Mouse (Mus musculus): Measurements from ENCODE around the gene Irs2. TPM values are rescaled to one million over a fixed set of nuclear protein-coding genes. Genes with fewer than 3 reads are reported as not detected.
A peak's percentile ranks its signal among the peaks of the same experiment; 100 is the strongest.

The Irs2 gene
- polyA plus RNA-seq, 1 experiment from 2014 or later = 8.3 TPM

- Histone ChIP-seq H3K9me3 (ENCODE audit: control insufficient read depth, low read length) (no peaks in the 10 kb centered on the region), H3K36me3 (ENCODE audit: control insufficient read depth, insufficient read depth, low read length) (no peaks in the 10 kb centered on the region), H3K4me3 (ENCODE audit: low read depth, low read length) (no peak overlapping the region), H3K9ac (ENCODE audit: low read depth, low read length) (no peak overlapping the region), H3K27ac (ENCODE audit: low read depth, low read length) (no peak overlapping the region), H3K27me3 (replicated peaks; ENCODE audit: control insufficient read depth, insufficient read depth, low read length) (no peaks in the 10 kb centered on the region), H3K4me2 (no peak overlapping the region), H3K4me1 (replicated peaks; ENCODE audit: control insufficient read depth, insufficient read depth, low read length) (peaks cover 8% of the 10 kb centered on the region)
- 71% methylated on average over 9 of the region's 9 CpGs for WGBS
- no peak for DNase-seq (ENCODE audit: low spot score)
- ATAC-seq (replicated peaks; ENCODE audit: low FRiP score) = 0 out of 2 replicates have a peak, but pooled peaks have one; percentile 53
Observed at GRCm38 (mm10) chr8:11042872-11043587, 34.8 kb upstream of the Irs2 start.

- H3K9me3 ChIP-seq (ENCODE audit: control insufficient read depth, low read length) = no peaks in the 10 kb centered on the region
- H3K27ac ChIP-seq (ENCODE audit: low read depth, low read length) = no peak overlapping the region
- peaks cover 2% of the 10 kb centered on the region; the same call in 1 of the 2 replicates for H3K27me3 ChIP-seq (replicated peaks; ENCODE audit: control insufficient read depth, insufficient read depth, low read length)
- 75% methylated on average over 7 of the region's 7 CpGs for WGBS
- no peaks in the 10 kb centered on the region for H3K36me3 ChIP-seq (ENCODE audit: control insufficient read depth, insufficient read depth, low read length)
- ATAC-seq (replicated peaks; ENCODE audit: low FRiP score) (no peak), DNase-seq (ENCODE audit: low spot score) (no peak)
- peaks cover 8% of the 10 kb centered on the region for H3K4me1 ChIP-seq (replicated peaks; ENCODE audit: control insufficient read depth, insufficient read depth, low read length)
- no peak overlapping the region for H3K4me3 ChIP-seq (ENCODE audit: low read depth, low read length)
- no peak overlapping the region for H3K9ac ChIP-seq (ENCODE audit: low read depth, low read length)
- no peak overlapping the region for H3K4me2 ChIP-seq
Observed at GRCm38 (mm10) chr8:11040088-11040487, 31.8 kb upstream of the Irs2 start.

DNA sequence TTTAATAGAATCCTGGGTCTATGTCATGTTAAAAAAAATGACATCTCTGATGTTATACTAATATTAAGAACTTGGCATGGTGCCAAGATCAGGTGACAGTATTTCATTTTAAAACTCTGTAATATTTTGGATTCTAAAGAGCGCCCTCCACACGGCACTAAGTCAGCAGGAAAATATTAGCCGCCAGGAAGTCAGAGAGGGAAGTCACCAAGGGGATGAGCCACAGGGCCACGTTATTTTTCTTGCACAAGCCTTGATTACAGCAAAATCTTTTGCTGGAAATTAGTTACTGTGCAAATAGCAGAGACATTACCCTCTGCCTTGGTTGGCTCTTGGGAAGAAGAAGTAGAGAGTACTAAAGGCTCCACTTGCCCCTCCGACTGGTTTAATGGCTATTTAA, 30.5 kb upstream of the Irs2 start:
- ATAC-seq (replicated peaks; ENCODE audit: low FRiP score) (no peak), DNase-seq (ENCODE audit: low spot score) (no peak)
- Histone ChIP-seq H3K27ac (ENCODE audit: low read depth, low read length) (no peak overlapping the region), H3K36me3 (ENCODE audit: control insufficient read depth, insufficient read depth, low read length) (no peaks in the 10 kb centered on the region), H3K4me3 (ENCODE audit: low read depth, low read length) (no peak overlapping the region), H3K4me2 (no peak overlapping the region), H3K4me1 (replicated peaks; ENCODE audit: control insufficient read depth, insufficient read depth, low read length) (peaks cover 8% of the 10 kb centered on the region), H3K27me3 (replicated peaks; ENCODE audit: control insufficient read depth, insufficient read depth, low read length) (peaks cover 2% of the 10 kb centered on the region; the same call in 1 of the 2 replicates), H3K9me3 (ENCODE audit: control insufficient read depth, low read length) (no peaks in the 10 kb centered on the region), H3K9ac (ENCODE audit: low read depth, low read length) (no peak overlapping the region)
- WGBS = 64% methylated on average over 5 of the region's 5 CpGs

GRCm38 (mm10) chr8:11038367-11038766, 30.1 kb upstream of the Irs2 start:
- Histone ChIP-seq H3K27me3 (replicated peaks; ENCODE audit: control insufficient read depth, insufficient read depth, low read length) (peaks cover 2% of the 10 kb centered on the region; the same call in 1 of the 2 replicates), H3K4me2 (no peak overlapping the region), H3K4me3 (ENCODE audit: low read depth, low read length) (no peak overlapping the region), H3K9me3 (ENCODE audit: control insufficient read depth, low read length) (no peaks in the 10 kb centered on the region), H3K27ac (ENCODE audit: low read depth, low read length) (no peak overlapping the region), H3K4me1 (replicated peaks; ENCODE audit: control insufficient read depth, insufficient read depth, low read length) (peaks cover 8% of the 10 kb centered on the region), H3K9ac (ENCODE audit: low read depth, low read length) (no peak overlapping the region), H3K36me3 (ENCODE audit: control insufficient read depth, insufficient read depth, low read length) (no peaks in the 10 kb centered on the region)
- ATAC-seq (replicated peaks; ENCODE audit: low FRiP score) = no peak
- DNase-seq (ENCODE audit: low spot score) = no peak
- WGBS = 78% methylated on average over 5 of the region's 5 CpGs

GRCm38 (mm10) chr8:11036790-11037189, 28.5 kb upstream of the Irs2 start:
- Histone ChIP-seq H3K27ac (ENCODE audit: low read depth, low read length) (no peak overlapping the region), H3K9me3 (ENCODE audit: control insufficient read depth, low read length) (no peaks in the 10 kb centered on the region), H3K36me3 (ENCODE audit: control insufficient read depth, insufficient read depth, low read length) (no peaks in the 10 kb centered on the region), H3K4me2 (no peak overlapping the region), H3K4me3 (ENCODE audit: low read depth, low read length) (no peak overlapping the region), H3K4me1 (replicated peaks; ENCODE audit: control insufficient read depth, insufficient read depth, low read length) (peaks cover 3% of the 10 kb centered on the region; the same call in 1 of the 2 replicates), H3K9ac (ENCODE audit: low read depth, low read length) (no peak overlapping the region), H3K27me3 (replicated peaks; ENCODE audit: control insufficient read depth, insufficient read depth, low read length) (peaks cover 2% of the 10 kb centered on the region; the same call in 1 of the 2 replicates)
- no peak for ATAC-seq (replicated peaks; ENCODE audit: low FRiP score)
- WGBS = 73% methylated on average over 3 of the region's 3 CpGs
- no peak for DNase-seq (ENCODE audit: low spot score)

DNA sequence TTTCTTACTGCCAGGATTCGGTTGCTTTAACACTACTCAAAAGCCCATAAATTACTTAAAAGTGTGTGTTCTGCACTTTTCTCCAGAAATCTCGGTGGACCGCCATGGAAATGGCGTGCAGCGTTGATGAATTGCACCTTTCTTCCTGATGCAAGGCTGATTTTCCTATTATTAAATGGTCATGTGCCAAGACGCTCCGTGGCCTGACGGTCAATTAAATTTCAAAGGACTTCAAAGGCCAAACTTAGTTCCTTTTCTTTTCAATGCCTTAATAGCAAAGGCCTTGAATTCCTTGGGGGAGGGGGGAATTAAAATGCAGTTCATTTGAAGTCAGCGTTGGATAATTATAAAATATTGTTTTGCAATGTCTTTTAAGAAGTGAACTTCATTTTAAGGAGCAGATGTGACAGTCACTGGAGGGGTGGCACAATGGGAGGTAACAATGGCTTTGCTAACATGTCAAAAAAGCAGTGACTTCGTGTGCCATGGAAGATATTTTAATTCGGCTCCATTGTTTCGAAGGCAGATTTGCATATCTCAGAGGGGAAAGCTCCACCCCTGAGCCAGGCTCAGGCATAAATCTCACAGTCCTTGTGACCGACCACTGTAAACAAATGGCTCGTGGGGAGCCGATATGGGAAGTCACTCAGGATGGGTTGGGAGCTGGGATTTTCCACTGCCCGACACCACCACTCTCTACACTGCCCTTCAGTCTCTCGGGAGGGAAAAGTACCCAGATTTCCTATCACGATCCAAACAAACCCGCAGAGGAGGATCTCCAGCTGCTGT, 27.6 kb upstream of the Irs2 start:
- Histone ChIP-seq H3K27ac (ENCODE audit: low read depth, low read length) (no peak overlapping the region), H3K4me3 (ENCODE audit: low read depth, low read length) (no peak overlapping the region), H3K27me3 (replicated peaks; ENCODE audit: control insufficient read depth, insufficient read depth, low read length) (peaks cover 2% of the 10 kb centered on the region; the same call in 1 of the 2 replicates), H3K36me3 (ENCODE audit: control insufficient read depth, insufficient read depth, low read length) (no peaks in the 10 kb centered on the region), H3K9me3 (ENCODE audit: control insufficient read depth, low read length) (no peaks in the 10 kb centered on the region), H3K4me1 (replicated peaks; ENCODE audit: control insufficient read depth, insufficient read depth, low read length) (peaks cover 3% of the 10 kb centered on the region; the same call in 1 of the 2 replicates), H3K4me2 (peak overlapping the region; percentile 15; the same call in 1 of the 2 replicates), H3K9ac (ENCODE audit: low read depth, low read length) (no peak overlapping the region)
- no peak for ATAC-seq (replicated peaks; ENCODE audit: low FRiP score)
- DNase-seq (ENCODE audit: low spot score) = no peak
- 46% methylated on average over 19 of the region's 19 CpGs for WGBS

DNA sequence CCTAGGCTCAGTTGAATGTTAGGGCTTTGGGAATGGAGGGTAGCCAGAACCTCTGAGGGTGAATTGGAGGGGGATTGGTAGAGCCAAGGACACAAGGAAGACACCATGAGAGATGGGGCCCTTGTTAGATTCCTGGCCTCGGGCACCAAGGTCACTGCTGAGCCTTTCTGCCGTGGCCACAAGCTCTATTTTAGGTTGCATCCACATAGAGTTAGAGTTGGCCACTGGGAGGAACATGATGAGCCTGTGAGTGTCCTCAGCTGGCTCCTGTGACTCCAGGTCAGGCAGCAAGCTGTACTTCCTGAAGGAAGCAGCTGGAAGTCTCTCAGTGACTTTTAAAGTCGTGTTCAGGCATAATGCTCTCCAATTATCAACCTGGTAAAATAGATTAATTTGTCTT, 16.6 kb upstream of the Irs2 start:
- WGBS = 44% methylated on average over 3 of the region's 3 CpGs
- Histone ChIP-seq H3K9ac (ENCODE audit: low read depth, low read length) (no peak overlapping the region), H3K27me3 (replicated peaks; ENCODE audit: control insufficient read depth, insufficient read depth, low read length) (0 out of 2 replicates have a peak, but pooled peaks cover 4% of the 10 kb centered on the region), H3K36me3 (ENCODE audit: control insufficient read depth, insufficient read depth, low read length) (no peaks in the 10 kb centered on the region), H3K27ac (ENCODE audit: low read depth, low read length) (no peak overlapping the region), H3K4me3 (ENCODE audit: low read depth, low read length) (no peak overlapping the region), H3K4me2 (no peak overlapping the region), H3K9me3 (ENCODE audit: control insufficient read depth, low read length) (no peaks in the 10 kb centered on the region), H3K4me1 (replicated peaks; ENCODE audit: control insufficient read depth, insufficient read depth, low read length) (no peaks in the 10 kb centered on the region)
- no peak for ATAC-seq (replicated peaks; ENCODE audit: low FRiP score)
- DNase-seq (ENCODE audit: low spot score) = no peak

- WGBS = 83% methylated on average over 9 of the region's 9 CpGs
- no peak overlapping the region for H3K9ac ChIP-seq (ENCODE audit: low read depth, low read length)
- H3K9me3 ChIP-seq (ENCODE audit: control insufficient read depth, low read length) = no peaks in the 10 kb centered on the region
- no peak overlapping the region for H3K27ac ChIP-seq (ENCODE audit: low read depth, low read length)
- DNase-seq (ENCODE audit: low spot score) = no peak
- H3K4me3 ChIP-seq (ENCODE audit: low read depth, low read length) = no peak overlapping the region
- peaks cover 2% of the 10 kb centered on the region; the same call in 1 of the 2 replicates for H3K27me3 ChIP-seq (replicated peaks; ENCODE audit: control insufficient read depth, insufficient read depth, low read length)
- H3K4me1 ChIP-seq (replicated peaks; ENCODE audit: control insufficient read depth, insufficient read depth, low read length) = no peaks in the 10 kb centered on the region
- H3K36me3 ChIP-seq (ENCODE audit: control insufficient read depth, insufficient read depth, low read length) = no peaks in the 10 kb centered on the region
- no peak overlapping the region for H3K4me2 ChIP-seq
- no peak; the same call in 1 of the 2 replicates for ATAC-seq (replicated peaks; ENCODE audit: low FRiP score)
Observed at GRCm38 (mm10) chr8:11020949-11021572, 12.8 kb upstream of the Irs2 start.
